Mouse (Mus musculus) embryonic facial prominence, embryonic 10.5 days (tissue): ENCODE data around the gene Dpp4. TPM values are rescaled to one million over a fixed set of nuclear protein-coding genes. Genes with fewer than 3 reads are reported as not detected.

Source experiments
- DNase-seq: peaks from one replicate; pipeline ENCODE4 v3.0.0-alpha.2; 2017; ENCODE audit warnings: low spot score
- H3K27ac ChIP-seq: fragments of 300-500 bp; sonication (generic); replicated peaks from 2 replicates; pipeline ENCODE4 v1.5.1; 2016; ENCODE audit warnings: mild to moderate bottlenecking
- H3K27me3 ChIP-seq: fragments of 300-500 bp; sonication (generic); replicated peaks from 2 replicates; pipeline ENCODE4 v1.6.1; 2016; ENCODE audit warnings: low read depth, mild to moderate bottlenecking; ENCODE audit not compliant: poor library complexity, severe bottlenecking
- H3K36me3 ChIP-seq: fragments of 300-500 bp; sonication (generic); replicated peaks from 2 replicates; pipeline ENCODE4 v1.6.1; 2016; ENCODE audit warnings: mild to moderate bottlenecking, moderate library complexity
- H3K4me1 ChIP-seq: fragments of 300-500 bp; sonication (generic); 2 replicates; pipeline ENCODE4 v1.6.1; 2016
- H3K4me3 ChIP-seq: fragments of 300-500 bp; sonication (generic); 2 replicates; pipeline ENCODE4 v1.5.1; 2016; ENCODE audit warnings: mild to moderate bottlenecking, moderate library complexity
- H3K9me3 ChIP-seq: fragments of 300-500 bp; sonication (generic); 2 replicates; pipeline ENCODE4 v1.6.1; 2016; ENCODE audit warnings: mild to moderate bottlenecking
- WGBS: fragments of 180-500 bp; shearing (Covaris S2); methylation state at CpG from one replicate; pipeline ENCODE4 v1.1.7; 2016; 5-methylcytosine and 5-hydroxymethylcytosine counted together
- polyA plus RNA-seq: library from polyadenylated mRNA; unstranded; fragments of >200 nt; fragmentation: Nextera tagmentation; extraction: Ambion mirVana; gene quantifications from 2 replicates; pipeline ENCODE4 v1.2.1, GENCODE M21; 2016

The Dpp4 gene
- polyA plus RNA-seq, 1 experiment from 2014 or later, result 0.25 TPM

DNA sequence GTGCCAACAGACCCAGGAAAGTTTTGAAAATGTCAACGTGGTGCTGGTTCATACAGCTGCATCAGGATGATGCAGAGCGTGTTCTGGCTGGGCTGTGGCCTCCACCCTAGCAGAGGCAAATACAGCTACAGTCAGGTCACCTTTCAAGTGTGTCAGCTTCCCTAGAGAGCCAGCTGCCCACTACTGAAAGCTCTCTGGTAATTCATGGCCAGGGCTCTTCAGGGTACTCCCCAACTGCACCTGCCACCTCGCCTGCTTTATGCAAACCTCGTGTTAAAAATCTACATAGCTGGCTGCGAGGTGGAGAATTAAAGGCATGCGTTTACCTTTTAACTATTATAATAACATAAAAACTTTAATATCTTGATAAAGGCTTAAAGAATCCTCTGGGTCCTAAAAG is 67.7 kb downstream of the Dpp4 start:
- Histone ChIP-seq H3K27me3 (peaks cover 8% of the 10 kb centered on the region; the same call in 1 of the 2 replicates), H3K4me3 (no peak overlapping the region), H3K36me3 (no peaks in the 10 kb centered on the region), H3K9me3 (no peaks in the 10 kb centered on the region), H3K4me1 (no peaks in the 10 kb centered on the region), H3K27ac (no peak overlapping the region)
- 68% methylated on average over 6 of the region's 6 CpGs for WGBS
- DNase-seq, result no peak

- H3K9me3 ChIP-seq, result no peaks in the 10 kb centered on the region
- no peak for DNase-seq
- no peaks in the 10 kb centered on the region for H3K4me1 ChIP-seq
- no peak overlapping the region for H3K27ac ChIP-seq
- H3K27me3 ChIP-seq, result peaks cover 8% of the 10 kb centered on the region; the same call in 1 of the 2 replicates
- H3K36me3 ChIP-seq, result no peaks in the 10 kb centered on the region
- no peak overlapping the region for H3K4me3 ChIP-seq
- WGBS, result 30% methylated on average over 14 of the region's 14 CpGs
These were observed 70.3 kb downstream of the Dpp4 start for GRCm38 (mm10) chr2:62341734-62342128.

DNA sequence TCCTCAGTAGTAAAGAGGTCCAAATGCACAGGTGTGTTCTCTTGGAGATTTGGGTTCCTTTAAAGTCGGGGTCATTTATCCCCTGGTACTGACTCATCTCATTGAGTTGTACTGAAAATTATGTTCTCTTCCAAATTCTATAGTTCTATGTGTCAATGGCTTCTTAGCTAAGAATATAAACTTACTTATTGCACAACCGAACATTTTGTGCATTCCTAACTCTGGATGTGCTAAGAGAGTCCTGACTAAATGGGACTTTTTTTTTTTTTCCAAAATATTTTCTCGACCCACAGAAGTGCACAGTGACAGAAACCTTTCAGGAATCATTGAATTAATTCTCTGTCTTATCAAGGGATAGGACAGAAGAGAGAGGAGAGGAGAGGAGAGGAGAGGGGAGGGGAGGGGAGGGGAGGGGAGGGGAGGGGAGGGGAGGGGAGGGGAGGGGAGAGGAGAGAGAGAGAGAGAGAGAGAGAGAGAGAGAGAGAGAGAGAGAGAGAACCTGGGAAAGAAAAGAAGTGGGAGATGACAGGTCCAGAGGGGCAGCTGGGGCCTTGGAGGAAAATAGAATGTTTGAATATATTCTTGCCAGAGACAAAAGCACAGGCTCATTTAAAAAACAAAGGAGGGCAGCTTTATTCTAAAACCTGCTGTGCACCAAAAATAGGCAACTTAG is 70.8 kb downstream of the Dpp4 start:
- DNase-seq, result no peak
- H3K9me3 ChIP-seq, result no peaks in the 10 kb centered on the region
- no peaks in the 10 kb centered on the region for H3K36me3 ChIP-seq
- no peak overlapping the region for H3K27ac ChIP-seq
- WGBS, result 75% methylated on average over 3 of the region's 3 CpGs
- H3K4me3 ChIP-seq, result no peak overlapping the region
- H3K4me1 ChIP-seq, result no peaks in the 10 kb centered on the region
- peaks cover 8% of the 10 kb centered on the region; the same call in 1 of the 2 replicates for H3K27me3 ChIP-seq

- no peak overlapping the region for H3K27ac ChIP-seq
- no peaks in the 10 kb centered on the region for H3K9me3 ChIP-seq
- peaks cover 8% of the 10 kb centered on the region; the same call in 1 of the 2 replicates for H3K27me3 ChIP-seq
- 84% methylated on average over 4 of the region's 4 CpGs for WGBS
- H3K36me3 ChIP-seq, result no peaks in the 10 kb centered on the region
- no peaks in the 10 kb centered on the region for H3K4me1 ChIP-seq
- DNase-seq, result no peak
- no peak overlapping the region for H3K4me3 ChIP-seq
These were observed 72.6 kb downstream of the Dpp4 start for GRCm38 (mm10) chr2:62339222-62339944.

GRCm38 (mm10) chr2:62337086-62337485 is 74.9 kb downstream of the Dpp4 start:
- Histone ChIP-seq H3K36me3 (no peaks in the 10 kb centered on the region), H3K4me3 (no peak overlapping the region), H3K9me3 (no peaks in the 10 kb centered on the region), H3K4me1 (0 out of 2 replicates have a peak, but pooled peaks cover 4% of the 10 kb centered on the region), H3K27me3 (peaks cover 6% of the 10 kb centered on the region; the same call in 1 of the 2 replicates), H3K27ac (no peak overlapping the region)
- 86% methylated on average over 7 of the region's 7 CpGs for WGBS
- no peak for DNase-seq

GRCm38 (mm10) chr2:62334397-62335243 is 77.4 kb downstream of the Dpp4 start:
- H3K9me3 ChIP-seq, result no peaks in the 10 kb centered on the region
- H3K27me3 ChIP-seq, result no peaks in the 10 kb centered on the region
- H3K27ac ChIP-seq, result no peak overlapping the region
- no peaks in the 10 kb centered on the region for H3K36me3 ChIP-seq
- DNase-seq, result no peak
- H3K4me1 ChIP-seq, result 0 out of 2 replicates have a peak, but pooled peaks cover 4% of the 10 kb centered on the region
- 90% methylated on average over 4 of the region's 4 CpGs for WGBS
- H3K4me3 ChIP-seq, result no peak overlapping the region

GRCm38 (mm10) chr2:62332465-62332864 is 79.6 kb downstream of the Dpp4 start:
- H3K4me1 ChIP-seq, result 0 out of 2 replicates have a peak, but pooled peaks cover 4% of the 10 kb centered on the region
- DNase-seq, result no peak
- no peak overlapping the region for H3K27ac ChIP-seq
- no peaks in the 10 kb centered on the region for H3K9me3 ChIP-seq
- WGBS, result 77% methylated on average over 8 of the region's 8 CpGs
- no peak overlapping the region for H3K4me3 ChIP-seq
- H3K36me3 ChIP-seq, result no peaks in the 10 kb centered on the region
- no peaks in the 10 kb centered on the region for H3K27me3 ChIP-seq

GRCm38 (mm10) chr2:62331913-62332312 is 80.1 kb downstream of the Dpp4 start:
- Histone ChIP-seq H3K4me3 (no peak overlapping the region), H3K27me3 (no peaks in the 10 kb centered on the region), H3K4me1 (0 out of 2 replicates have a peak, but pooled peaks cover 4% of the 10 kb centered on the region), H3K27ac (no peak overlapping the region), H3K36me3 (no peaks in the 10 kb centered on the region), H3K9me3 (no peaks in the 10 kb centered on the region)
- 69% methylated on average over 4 of the region's 4 CpGs for WGBS
- no peak for DNase-seq

GRCm38 (mm10) chr2:62325388-62325787 is 86.6 kb downstream of the Dpp4 start:
- Histone ChIP-seq H3K27me3 (no peaks in the 10 kb centered on the region), H3K36me3 (no peaks in the 10 kb centered on the region), H3K9me3 (no peaks in the 10 kb centered on the region), H3K4me3 (no peak overlapping the region), H3K4me1 (no peaks in the 10 kb centered on the region), H3K27ac (no peak overlapping the region)
- 96% methylated on average over 2 of the region's 2 CpGs for WGBS
- no peak for DNase-seq

- no peak overlapping the region for H3K4me3 ChIP-seq
- WGBS, result 91% methylated on average over 9 of the region's 9 CpGs
These were observed 88.9 kb downstream of the Dpp4 start for GRCm38 (mm10) chr2:62323078-62323637.

GRCm38 (mm10) chr2:62319489-62319888 is 92.5 kb downstream of the Dpp4 start:
- 89% methylated on average over 3 of the region's 3 CpGs for WGBS
- H3K36me3 ChIP-seq, result no peaks in the 10 kb centered on the region
- no peaks in the 10 kb centered on the region for H3K27me3 ChIP-seq
- no peak for DNase-seq
- H3K9me3 ChIP-seq, result no peaks in the 10 kb centered on the region
- H3K4me1 ChIP-seq, result no peaks in the 10 kb centered on the region
- no peak overlapping the region for H3K27ac ChIP-seq
- no peak overlapping the region for H3K4me3 ChIP-seq

More at GRCm38 (mm10) chr2:62323078-62323637, 88.9 kb downstream of the Dpp4 start:
- no peaks in the 10 kb centered on the region for H3K36me3 ChIP-seq
- H3K27ac ChIP-seq, result no peak overlapping the region
- DNase-seq, result no peak
- no peaks in the 10 kb centered on the region for H3K27me3 ChIP-seq
- H3K9me3 ChIP-seq, result no peaks in the 10 kb centered on the region
- H3K4me1 ChIP-seq, result no peaks in the 10 kb centered on the region

DNA sequence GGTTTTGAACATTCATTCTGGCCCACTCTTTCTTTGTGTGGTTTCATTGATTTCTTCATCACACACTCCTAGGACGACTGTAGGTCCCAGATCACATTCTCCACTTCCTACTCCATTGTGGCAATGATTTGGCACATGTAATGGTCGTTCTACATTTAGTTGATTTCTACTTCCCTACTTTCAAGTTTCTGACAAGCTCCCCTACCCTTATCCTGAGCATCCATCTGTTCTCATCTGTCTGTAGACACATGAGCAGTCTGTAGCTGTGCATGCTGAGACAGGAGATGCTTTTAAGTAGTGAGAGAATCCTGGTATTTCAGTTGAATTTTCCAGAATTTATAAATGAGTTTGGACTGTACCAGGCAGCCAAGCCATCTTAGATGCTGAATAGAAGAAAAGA is 95.1 kb downstream of the Dpp4 start:
- Histone ChIP-seq H3K9me3 (no peaks in the 10 kb centered on the region), H3K27ac (no peak overlapping the region), H3K4me3 (no peak overlapping the region), H3K27me3 (no peaks in the 10 kb centered on the region), H3K36me3 (no peaks in the 10 kb centered on the region), H3K4me1 (no peaks in the 10 kb centered on the region)
- no peak for DNase-seq
- 79% methylated on average over 2 of the region's 2 CpGs for WGBS
